Mouse (Mus musculus): ENCODE measurements around the gene Corin. TPM values are rescaled to one million over a fixed set of nuclear protein-coding genes. Genes with fewer than 3 reads are reported as not detected.

Gene Corin
- total RNA-seq, 2 experiments from 2014 or later, result not detected

DNA sequence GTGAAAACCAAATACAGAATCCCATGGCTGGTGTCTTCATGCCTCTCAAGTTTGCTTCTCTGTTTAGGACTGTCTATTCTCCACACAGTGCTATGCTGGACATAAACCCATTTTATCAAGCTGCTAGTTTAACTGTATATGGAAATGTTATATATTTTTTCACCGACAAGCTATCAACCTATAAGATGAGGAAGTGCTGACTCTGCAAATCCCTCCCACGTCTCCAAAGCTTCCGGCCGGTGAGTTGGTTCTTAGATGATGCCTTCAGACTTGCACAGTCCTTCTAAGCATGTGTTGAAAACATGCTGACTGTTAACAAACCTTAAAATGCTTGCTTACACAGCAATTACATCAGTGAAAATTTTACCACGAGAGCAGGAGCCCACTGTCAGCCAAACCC lies 168.4 kb downstream of the Corin start:
- no peak for ATAC-seq (replicated peaks; ENCODE audit: low FRiP score, poor library complexity, severe bottlenecking)

DNA sequence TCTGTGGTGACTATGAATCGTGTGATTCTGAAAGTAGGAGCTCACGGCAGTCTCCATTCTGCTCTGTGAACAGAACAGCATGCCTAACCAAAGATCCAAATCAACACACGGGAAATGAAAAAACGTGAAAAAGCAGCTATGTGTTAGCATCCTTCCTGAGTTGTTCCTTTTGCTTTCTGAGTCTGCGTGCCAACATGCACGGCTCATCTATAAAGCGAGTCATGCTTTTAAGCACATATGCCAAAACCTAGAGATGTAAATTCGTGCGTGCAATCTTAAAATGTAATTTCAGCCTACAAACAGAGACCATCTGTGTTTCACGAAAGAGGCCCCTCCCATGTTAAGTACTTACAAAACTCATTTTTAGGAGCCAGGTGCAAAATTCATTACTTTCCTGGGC lies 171.4 kb downstream of the Corin start:
- ATAC-seq (replicated peaks; ENCODE audit: low FRiP score, poor library complexity, severe bottlenecking), result no peak

GRCm38 (mm10) chr5:72331217-72331616 lies 173.1 kb downstream of the Corin start:
- ATAC-seq (replicated peaks; ENCODE audit: low FRiP score, poor library complexity, severe bottlenecking), result no peak

- no peak for ATAC-seq (replicated peaks; ENCODE audit: low FRiP score, poor library complexity, severe bottlenecking)
These were observed 173.6 kb downstream of the Corin start for GRCm38 (mm10) chr5:72330648-72331047.

- no peak for ATAC-seq (replicated peaks; ENCODE audit: low FRiP score, poor library complexity, severe bottlenecking)
These were observed 174.8 kb downstream of the Corin start for GRCm38 (mm10) chr5:72329453-72329852.

- no peak for ATAC-seq (replicated peaks; ENCODE audit: low FRiP score, poor library complexity, severe bottlenecking)
These were observed 189.0 kb downstream of the Corin start for GRCm38 (mm10) chr5:72315282-72315681.

DNA sequence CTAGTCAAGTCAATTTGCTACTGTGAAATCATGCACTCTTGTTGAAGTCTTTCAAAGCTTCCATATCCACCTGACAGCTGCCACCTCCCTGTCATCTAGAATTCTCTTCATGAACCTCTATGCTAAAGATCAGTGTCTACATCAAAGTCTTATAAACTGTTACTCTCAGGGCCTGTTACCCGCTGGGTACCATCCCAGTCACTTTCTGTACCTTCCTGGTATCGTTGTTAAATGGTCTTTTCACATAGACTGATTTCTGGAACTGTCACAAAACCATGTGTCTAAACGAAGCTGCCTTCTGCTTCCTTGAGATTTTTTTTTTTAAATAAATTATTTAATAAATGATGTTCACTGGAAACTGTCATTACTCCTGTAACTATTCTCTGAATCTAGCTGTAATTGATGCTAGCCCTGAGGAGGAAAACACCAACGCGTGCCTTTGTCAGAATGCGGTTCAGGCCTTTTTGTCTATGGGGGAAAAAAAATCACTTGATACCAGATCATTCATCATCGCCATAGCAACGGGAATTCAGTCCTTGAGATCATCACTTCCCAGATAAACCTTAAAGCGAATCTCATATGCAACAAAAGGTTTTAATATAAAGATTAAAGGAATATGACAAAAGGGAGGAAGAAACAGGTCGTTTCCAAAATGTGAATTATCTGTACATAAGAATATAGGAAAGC lies 205.7 kb downstream of the Corin start:
- no peak for ATAC-seq (replicated peaks; ENCODE audit: low FRiP score, poor library complexity, severe bottlenecking)

- ATAC-seq (replicated peaks; ENCODE audit: low FRiP score, poor library complexity, severe bottlenecking), result no peak
These were observed 219.2 kb downstream of the Corin start for GRCm38 (mm10) chr5:72285077-72285476.

- no peak for ATAC-seq (replicated peaks; ENCODE audit: low FRiP score, poor library complexity, severe bottlenecking)
These were observed 221.4 kb downstream of the Corin start for GRCm38 (mm10) chr5:72282907-72283306.

- ATAC-seq (replicated peaks; ENCODE audit: low FRiP score, poor library complexity, severe bottlenecking), result no peak
These were observed 234.6 kb downstream of the Corin start for GRCm38 (mm10) chr5:72269652-72270051.

GRCm38 (mm10) chr5:72269204-72269603 lies 235.1 kb downstream of the Corin start:
- ATAC-seq (replicated peaks; ENCODE audit: low FRiP score, poor library complexity, severe bottlenecking), result no peak

DNA sequence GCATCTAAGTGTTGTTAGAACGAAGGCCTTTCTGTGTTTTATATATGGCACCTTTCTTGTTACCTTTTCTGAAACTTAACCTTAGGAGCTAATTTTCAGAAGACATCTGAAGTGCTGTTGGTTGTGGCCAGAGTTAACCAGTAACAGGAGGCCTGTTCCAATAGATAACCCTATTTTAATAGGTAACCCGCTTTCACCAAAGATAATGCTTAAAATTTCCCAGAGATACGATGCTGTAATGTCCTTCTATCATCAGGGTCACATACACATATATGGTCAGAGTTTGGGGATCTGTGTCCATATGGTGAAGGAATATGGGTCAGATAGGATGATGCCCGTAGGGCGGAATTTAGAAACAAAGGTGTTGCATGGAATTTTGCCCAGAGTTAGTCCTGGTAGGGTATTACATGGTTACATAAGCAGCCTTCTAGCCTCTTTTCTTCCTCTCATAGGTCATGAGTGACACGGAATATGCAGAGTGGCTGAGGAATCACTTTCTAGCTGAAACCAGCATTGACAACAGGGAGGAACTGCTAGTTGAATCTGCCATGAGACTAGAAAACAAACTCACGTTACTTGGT lies 237.2 kb downstream of the Corin start:
- no peak for ATAC-seq (replicated peaks; ENCODE audit: low FRiP score, poor library complexity, severe bottlenecking)

DNA sequence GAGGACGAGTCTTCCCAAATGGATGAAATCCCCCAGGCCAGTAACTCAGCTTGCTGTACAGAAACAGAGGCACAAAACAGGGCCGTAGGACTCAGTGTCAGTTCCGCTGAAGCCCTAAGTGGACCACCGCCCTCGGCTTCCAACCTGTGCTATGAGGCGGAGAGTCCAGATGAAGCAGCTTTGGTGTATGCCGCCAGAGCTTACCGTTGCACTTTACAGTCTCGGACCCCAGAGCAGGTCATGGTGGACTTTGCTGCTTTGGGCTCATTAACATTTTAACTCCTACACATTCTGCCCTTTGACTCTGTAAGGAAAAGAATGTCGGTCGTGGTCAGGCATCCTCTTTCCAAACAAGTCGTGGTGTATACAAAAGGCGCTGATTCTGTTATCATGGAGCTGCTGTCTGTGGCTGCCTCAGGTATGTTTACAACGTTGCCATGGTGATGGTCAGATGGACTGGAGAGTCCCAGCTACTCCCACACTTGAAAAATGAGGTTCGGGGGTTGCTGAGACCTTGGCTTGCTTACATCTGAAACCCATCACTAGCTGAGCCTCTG lies 240.0 kb downstream of the Corin start:
- ATAC-seq (replicated peaks; ENCODE audit: low FRiP score, poor library complexity, severe bottlenecking), result no peak

- no peak for ATAC-seq (replicated peaks; ENCODE audit: low FRiP score, poor library complexity, severe bottlenecking)
These were observed 242.4 kb downstream of the Corin start for GRCm38 (mm10) chr5:72261802-72262324.

DNA sequence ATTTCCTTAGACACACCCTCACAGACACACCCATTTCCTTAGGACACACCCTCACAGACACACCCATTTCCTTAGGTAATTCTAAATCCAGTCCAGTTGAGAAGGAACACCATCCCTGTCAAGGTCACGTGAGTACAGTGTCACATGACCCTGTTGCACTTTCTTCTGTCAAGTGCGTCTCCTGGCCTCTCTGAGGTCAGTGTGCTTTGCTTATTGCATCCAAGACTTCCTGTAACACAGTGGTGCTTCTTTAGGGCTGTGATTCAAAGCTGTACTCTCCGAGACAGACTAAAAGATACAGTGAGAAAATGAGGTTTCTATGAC lies 245.0 kb downstream of the Corin start:
- ATAC-seq (replicated peaks; ENCODE audit: low FRiP score, poor library complexity, severe bottlenecking), result peak; percentile 66

GRCm38 (mm10) chr5:72258409-72259297 lies 245.6 kb downstream of the Corin start:
- no peak for ATAC-seq (replicated peaks; ENCODE audit: low FRiP score, poor library complexity, severe bottlenecking)

- ATAC-seq (replicated peaks; ENCODE audit: low FRiP score, poor library complexity, severe bottlenecking), result no peak
These were observed 247.2 kb downstream of the Corin start for GRCm38 (mm10) chr5:72257084-72257483.

- no peak for ATAC-seq (replicated peaks; ENCODE audit: low FRiP score, poor library complexity, severe bottlenecking)
These were observed 249.3 kb downstream of the Corin start for GRCm38 (mm10) chr5:72254958-72255357.

- no peak for ATAC-seq (replicated peaks; ENCODE audit: low FRiP score, poor library complexity, severe bottlenecking)
These were observed 254.1 kb downstream of the Corin start for GRCm38 (mm10) chr5:72250180-72250579.

All from erythroblast, adult 5-6 weeks (primary cell).